Mouse (Mus musculus) embryonic facial prominence, embryonic 13.5 days (tissue): Measurements from ENCODE around the gene Rab24. TPM values are rescaled to one million over a fixed set of nuclear protein-coding genes. Genes with fewer than 3 reads are reported as not detected.

ENCODE experiments used
- ATAC-seq: fragments of 200-750 bp; cut with Nextera tagmentation; 2 replicates; pipeline ENCODE4 v1.8.0; 2017; ENCODE audit warnings: low read depth; ENCODE audit not compliant: insufficient number of reproducible peaks, insufficient read depth, low FRiP score, low TSS enrichment
- H3K27ac ChIP-seq: fragments of 300-500 bp; sonication (generic); 2 replicates; pipeline ENCODE4 v1.5.1; 2015; ENCODE audit warnings: moderate library complexity, mild to moderate bottlenecking, inconsistent platforms
- H3K27me3 ChIP-seq: fragments of 300-500 bp; sonication (generic); 2 replicates; pipeline ENCODE4 v1.6.1; 2015; ENCODE audit warnings: mild to moderate bottlenecking, inconsistent platforms
- H3K36me3 ChIP-seq: fragments of 300-500 bp; sonication (generic); 2 replicates; pipeline ENCODE4 v1.6.1; 2015; ENCODE audit warnings: mild to moderate bottlenecking, inconsistent platforms
- H3K4me1 ChIP-seq: fragments of 300-500 bp; sonication (generic); 2 replicates; pipeline ENCODE4 v1.6.1; 2015; ENCODE audit warnings: inconsistent platforms
- H3K4me2 ChIP-seq: fragments of 300-500 bp; sonication (generic); 2 replicates; pipeline ENCODE4 v1.6.1; 2015; ENCODE audit warnings: moderate library complexity, mild to moderate bottlenecking, inconsistent platforms
- H3K4me3 ChIP-seq: fragments of 300-500 bp; sonication (generic); 2 replicates; pipeline ENCODE4 v1.5.1; 2015; ENCODE audit warnings: mild to moderate bottlenecking, inconsistent platforms
- H3K9ac ChIP-seq: fragments of 300-500 bp; sonication (generic); 2 replicates; pipeline ENCODE4 v1.6.1; 2015; ENCODE audit warnings: mild to moderate bottlenecking, inconsistent platforms
- H3K9me3 ChIP-seq: fragments of 300-500 bp; sonication (generic); 2 replicates; pipeline ENCODE4 v1.6.1; 2016; ENCODE audit warnings: inconsistent platforms
- WGBS: fragments of 180-500 bp; shearing (Covaris S2); methylation state at CpG from one replicate; pipeline ENCODE4 v1.1.7; 2015; ENCODE audit warnings: mixed read lengths; 5-methylcytosine and 5-hydroxymethylcytosine counted together
- polyA plus RNA-seq: library from polyadenylated mRNA; unstranded; fragments of >200 nt; fragmentation: Nextera tagmentation; extraction: Ambion mirVana; gene quantifications from 2 replicates; pipeline ENCODE4 v1.2.1, GENCODE M21; 2015

Gene Rab24
- polyA plus RNA-seq, 1 experiment from 2014 or later = 112 TPM

DNA sequence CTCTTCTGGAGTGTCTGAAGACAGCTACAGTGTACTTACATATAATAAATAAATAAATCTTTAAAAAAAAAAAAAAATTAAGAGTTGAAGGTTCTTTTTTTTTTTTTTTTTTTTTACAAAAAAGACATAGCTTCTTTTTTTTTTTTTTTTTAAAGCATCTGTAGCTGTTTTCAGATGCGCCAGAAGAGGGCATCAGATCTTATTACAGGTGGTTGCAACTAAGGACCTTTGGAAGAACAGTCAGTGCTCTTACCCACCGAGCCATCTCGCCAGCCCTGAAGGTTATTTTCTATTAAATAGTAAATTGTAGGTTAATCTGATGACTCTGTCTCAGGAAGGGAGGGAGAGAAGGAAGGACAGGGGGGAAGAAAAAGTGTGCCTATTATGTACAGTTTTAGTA is 32.9 kb downstream of the Rab24 start:
- Histone ChIP-seq H3K4me2 (no peak overlapping the region), H3K36me3 (peaks cover 76% of the 10 kb centered on the region), H3K27me3 (no peaks in the 10 kb centered on the region)

DNA sequence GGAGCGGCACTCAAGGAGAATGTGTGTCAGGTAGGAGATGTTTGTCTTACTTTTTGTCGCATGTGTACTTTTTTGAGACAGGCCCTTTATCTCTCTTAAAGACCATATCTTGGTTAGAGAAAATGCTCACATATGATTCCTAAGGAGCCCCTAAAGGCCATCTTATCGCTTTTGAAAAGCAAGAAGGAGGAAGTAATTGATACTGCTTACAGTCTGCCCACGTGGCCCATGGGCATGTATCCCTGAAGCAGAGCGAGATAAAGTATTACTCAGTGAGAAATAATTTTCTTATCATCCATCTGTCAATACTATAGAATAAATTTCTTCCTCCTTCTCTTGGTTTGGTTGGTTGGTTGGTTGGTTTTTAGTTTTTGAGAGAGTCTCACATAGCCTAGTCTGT is 44.1 kb downstream of the Rab24 start:
- Histone ChIP-seq H3K4me2 (no peak overlapping the region), H3K36me3 (peaks cover 63% of the 10 kb centered on the region), H3K27me3 (no peaks in the 10 kb centered on the region), H3K9me3 (no peaks in the 10 kb centered on the region), H3K4me1 (no peaks in the 10 kb centered on the region), H3K27ac (no peak overlapping the region), H3K9ac (no peak overlapping the region), H3K4me3 (no peak overlapping the region)
- WGBS = 87% methylated on average over 5 of the region's 5 CpGs
- ATAC-seq = no peak

More for the DNA sequence above, 32.9 kb downstream of the Rab24 start:
- 71% methylated on average over 3 of the region's 3 CpGs for WGBS
- ATAC-seq = no peak
- no peaks in the 10 kb centered on the region for H3K9me3 ChIP-seq
- H3K9ac ChIP-seq = no peak overlapping the region
- H3K4me1 ChIP-seq = no peaks in the 10 kb centered on the region
- no peak overlapping the region for H3K4me3 ChIP-seq
- no peak overlapping the region for H3K27ac ChIP-seq

DNA sequence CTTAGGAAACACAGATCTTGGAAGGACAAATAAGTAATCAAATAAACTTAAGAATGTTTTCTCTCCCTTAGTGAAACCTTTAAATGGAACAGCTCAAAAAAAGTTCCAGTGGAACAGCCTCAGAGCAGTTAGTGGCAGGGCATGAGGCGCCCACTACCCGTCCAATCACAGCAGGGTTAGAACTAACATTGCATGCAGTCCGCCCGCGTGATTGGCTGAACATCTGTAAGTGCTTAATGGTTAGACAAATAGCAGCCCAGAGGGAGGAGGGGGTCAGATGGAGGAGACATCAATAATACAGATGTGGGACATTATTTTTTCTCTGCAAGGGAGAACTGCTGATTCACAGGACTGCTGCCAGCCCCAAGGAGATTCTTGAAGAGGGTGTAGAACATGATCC is 44.5 kb downstream of the Rab24 start:
- ATAC-seq = no peak
- no peaks in the 10 kb centered on the region for H3K27me3 ChIP-seq
- H3K4me2 ChIP-seq = no peak overlapping the region
- no peaks in the 10 kb centered on the region for H3K9me3 ChIP-seq
- 56% methylated on average over 5 of the region's 5 CpGs for WGBS
- peaks cover 62% of the 10 kb centered on the region for H3K36me3 ChIP-seq
- H3K27ac ChIP-seq = no peak overlapping the region
- no peak overlapping the region for H3K9ac ChIP-seq
- no peaks in the 10 kb centered on the region for H3K4me1 ChIP-seq
- H3K4me3 ChIP-seq = no peak overlapping the region

Other genes starting within 250 kb of the Rab24 start
- 25.4 and 28.9 TPM in 2 replicates for gene Uimc1, start 221.6 kb downstream of the Rab24 start, polyA plus RNA-seq
- 28.1 and 29.8 TPM in 2 replicates for gene Zfp346, start 216.6 kb downstream of the Rab24 start, polyA plus RNA-seq
- not detected in 2 replicates for gene Gm17617, start 188.4 kb downstream of the Rab24 start, polyA plus RNA-seq
- 3.7 and 4.3 TPM in 2 replicates for gene Fgfr4, start 169.3 kb downstream of the Rab24 start, polyA plus RNA-seq
- 77.2 and 83.0 TPM in 2 replicates for gene Nsd1, start 112.2 kb downstream of the Rab24 start, polyA plus RNA-seq
- 369 and 402 TPM in 2 replicates for gene Prelid1, start 1.4 kb downstream of the Rab24 start, polyA plus RNA-seq
- 41.4 and 51.0 TPM in 2 replicates for gene Mxd3, start 7.9 kb upstream of the Rab24 start, polyA plus RNA-seq
- gene Lman2, start 40.8 kb upstream of the Rab24 start, polyA plus RNA-seq = 89.3 and 93.1 TPM in 2 replicates
- gene Rgs14, start 47.8 kb upstream of the Rab24 start, polyA plus RNA-seq = 1.4 TPM in 2 replicates
- not detected in 2 replicates for gene Slc34a1, start 76.2 kb upstream of the Rab24 start, polyA plus RNA-seq
- gene Pfn3, start 93.3 kb upstream of the Rab24 start, polyA plus RNA-seq = not detected in 2 replicates
- gene F12, start 104.8 kb upstream of the Rab24 start, polyA plus RNA-seq = 0.24 and 1.6 TPM in 2 replicates
- gene Grk6, start 123.1 kb upstream of the Rab24 start, polyA plus RNA-seq = 36.4 and 45.3 TPM in 2 replicates
- gene Prr7, start 142.3 kb upstream of the Rab24 start, polyA plus RNA-seq = 0.96 and 1.2 TPM in 2 replicates
- 275 and 276 TPM in 2 replicates for gene Dbn1, start 166.2 kb upstream of the Rab24 start, polyA plus RNA-seq
- gene Pdlim7, start 191.7 kb upstream of the Rab24 start, polyA plus RNA-seq = 105 and 119 TPM in 2 replicates
- gene Dok3, start 207.3 kb upstream of the Rab24 start, polyA plus RNA-seq = 2.3 and 2.8 TPM in 2 replicates
- gene Ddx41, start 214.7 kb upstream of the Rab24 start, polyA plus RNA-seq = 73.0 and 80.0 TPM in 2 replicates
- gene Fam193b, start 249.2 kb upstream of the Rab24 start, polyA plus RNA-seq = 47.4 and 49.9 TPM in 2 replicates